Mouse (Mus musculus): Measurements from ENCODE around the gene Ndufa1.

GRCm38 (mm10) chrX:37191105-37191743 is at the start of gene Ndufa1, which contains the start of gene Rnf113a1:
- no peak for TF ChIP-seq CTCF (IDR thresholded peaks at IDR 0.05)
- no peak for TF ChIP-seq EP300 (IDR thresholded peaks at IDR 0.05)
